Mouse (Mus musculus) spleen, adult 2 months (tissue): ENCODE data around the gene Ccl3.

Experiments used
- CTCF ChIP-seq: fragments of 200-500 bp; IDR thresholded peaks from 2 replicates; pipeline ENCODE4 v1.5.1; 2011; ENCODE audit warnings: mild to moderate bottlenecking, inconsistent platforms; ENCODE audit not compliant: insufficient read depth, insufficient read length, insufficient replicate concordance; ENCODE audit errors: extremely low read depth
- POLR2A ChIP-seq: fragments of 200-500 bp; IDR thresholded peaks from 2 replicates; pipeline ENCODE4 v1.6.1; 2011; ENCODE audit warnings: low read depth, low read length, inconsistent platforms

DNA sequence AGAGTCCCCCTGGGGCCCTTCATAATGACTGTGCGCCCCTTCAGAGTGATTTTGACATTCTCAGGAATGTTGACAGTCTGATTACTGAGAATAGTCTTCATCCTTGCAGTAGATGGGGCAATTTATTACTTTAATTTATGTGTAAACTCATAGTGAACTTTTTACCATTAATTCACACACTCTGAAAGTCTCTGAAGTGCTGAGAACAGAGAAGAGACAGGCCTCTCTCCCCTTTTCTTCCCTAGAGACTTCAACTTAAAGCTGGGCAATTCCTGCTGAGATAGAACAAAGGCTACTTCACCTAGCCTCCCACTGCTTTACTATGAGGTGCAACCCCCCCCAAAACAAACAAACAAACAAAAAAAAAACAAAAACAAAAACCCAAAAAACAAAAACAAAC lies 3.6 kb downstream of the Ccl3 start, which contains the start of gene Rpl9-ps1:
- no peak for TF ChIP-seq POLR2A
- no peak for TF ChIP-seq CTCF
